Mouse (Mus musculus): ENCODE measurements at regions not wholly inside any gene's neighbourhood (a gene's known extent, or its start where the extent isn't known, plus 50 kb on each side); places are given as distances from the start of the nearest gene placed in this dataset.
"Not testable (repeated sequence)": the region's sequence is repeated elsewhere in the genome, so short reads cannot be mapped to it uniquely, and the experiment has no call there.

- Histone ChIP-seq H3K4me3 (no peak overlapping the region), H3K9me3 (no peaks in the 10 kb centered on the region), H3K27ac (no peak overlapping the region), H3K36me3 (no peaks in the 10 kb centered on the region), H3K4me1 (no peaks in the 10 kb centered on the region), H3K27me3 (ENCODE audit: insufficient read depth, poor library complexity, severe bottlenecking) (no peaks in the 10 kb centered on the region)
- WGBS, result 60% methylated on average over 2 of the region's 2 CpGs
- no peak for DNase-seq (ENCODE audit: low spot score)
These were observed 57.1 kb downstream of the Pou4f1 start for GRCm38 (mm10) chr14:104410730-104411129.

- 65% methylated on average over 6 of the region's 6 CpGs for WGBS
- no peaks in the 10 kb centered on the region for H3K4me1 ChIP-seq
- H3K4me3 ChIP-seq, result no peak overlapping the region
- no peaks in the 10 kb centered on the region for H3K36me3 ChIP-seq
- H3K27me3 ChIP-seq (ENCODE audit: insufficient read depth, poor library complexity, severe bottlenecking), result no peaks in the 10 kb centered on the region
- DNase-seq (ENCODE audit: low spot score), result no peak
- no peaks in the 10 kb centered on the region for H3K9me3 ChIP-seq
- no peak overlapping the region for H3K27ac ChIP-seq
These were observed 57.5 kb downstream of the Pou4f1 start for GRCm38 (mm10) chr14:104410292-104410691.

- Histone ChIP-seq H3K9me3 (no peaks in the 10 kb centered on the region), H3K27ac (no peak overlapping the region), H3K27me3 (ENCODE audit: insufficient read depth, poor library complexity, severe bottlenecking) (no peaks in the 10 kb centered on the region), H3K4me3 (no peak overlapping the region), H3K36me3 (no peaks in the 10 kb centered on the region), H3K4me1 (no peaks in the 10 kb centered on the region)
- WGBS, result 85% methylated on average over 3 of the region's 3 CpGs
- no peak for DNase-seq (ENCODE audit: low spot score)
These were observed 61.7 kb downstream of the Pou4f1 start for GRCm38 (mm10) chr14:104406062-104406461.

- Histone ChIP-seq H3K27ac (no peak overlapping the region), H3K36me3 (no peaks in the 10 kb centered on the region), H3K27me3 (ENCODE audit: insufficient read depth, poor library complexity, severe bottlenecking) (no peaks in the 10 kb centered on the region), H3K4me1 (no peaks in the 10 kb centered on the region), H3K9me3 (no peaks in the 10 kb centered on the region), H3K4me3 (no peak overlapping the region)
- DNase-seq (ENCODE audit: low spot score), result no peak
- WGBS, result 84% methylated on average over 8 of the region's 8 CpGs
These were observed 78.3 kb downstream of the Pou4f1 start for GRCm38 (mm10) chr14:104389297-104390071.

- H3K4me3 ChIP-seq, result no peak overlapping the region
- 77% methylated on average over 2 of the region's 2 CpGs for WGBS
- no peaks in the 10 kb centered on the region for H3K36me3 ChIP-seq
These were observed 78.9 kb downstream of the Pou4f1 start for GRCm38 (mm10) chr14:104388879-104389278.

GRCm38 (mm10) chr14:104380986-104381385 lies 86.8 kb downstream of the Pou4f1 start:
- no peak for DNase-seq (ENCODE audit: low spot score)
- 71% methylated on average over 5 of the region's 5 CpGs for WGBS
- H3K27me3 ChIP-seq (ENCODE audit: insufficient read depth, poor library complexity, severe bottlenecking), result no peaks in the 10 kb centered on the region
- H3K4me1 ChIP-seq, result no peaks in the 10 kb centered on the region
- H3K36me3 ChIP-seq, result no peaks in the 10 kb centered on the region
- H3K27ac ChIP-seq, result no peak overlapping the region
- no peaks in the 10 kb centered on the region for H3K9me3 ChIP-seq
- H3K4me3 ChIP-seq, result no peak overlapping the region

More at GRCm38 (mm10) chr14:104388879-104389278, 78.9 kb downstream of the Pou4f1 start:
- DNase-seq (ENCODE audit: low spot score), result no peak
- Histone ChIP-seq H3K9me3 (no peaks in the 10 kb centered on the region), H3K27ac (no peak overlapping the region), H3K27me3 (ENCODE audit: insufficient read depth, poor library complexity, severe bottlenecking) (no peaks in the 10 kb centered on the region), H3K4me1 (no peaks in the 10 kb centered on the region)

- no peaks in the 10 kb centered on the region for H3K36me3 ChIP-seq
- H3K27me3 ChIP-seq (ENCODE audit: insufficient read depth, poor library complexity, severe bottlenecking), result no peaks in the 10 kb centered on the region
- H3K4me3 ChIP-seq, result no peak overlapping the region
- no peaks in the 10 kb centered on the region for H3K4me1 ChIP-seq
- H3K27ac ChIP-seq, result no peak overlapping the region
- no peaks in the 10 kb centered on the region for H3K9me3 ChIP-seq
- 68% methylated on average over 7 of the region's 7 CpGs for WGBS
- DNase-seq (ENCODE audit: low spot score), result no peak
These were observed 95.0 kb downstream of the Pou4f1 start for GRCm38 (mm10) chr14:104372776-104373175.

- no peak for DNase-seq (ENCODE audit: low spot score)
- no peaks in the 10 kb centered on the region for H3K27me3 ChIP-seq (ENCODE audit: insufficient read depth, poor library complexity, severe bottlenecking)
- no peaks in the 10 kb centered on the region for H3K36me3 ChIP-seq
- H3K27ac ChIP-seq, result no peak overlapping the region
- no peaks in the 10 kb centered on the region for H3K9me3 ChIP-seq
- WGBS, result 78% methylated on average over 1 of the region's 1 CpGs
- H3K4me1 ChIP-seq, result no peaks in the 10 kb centered on the region
- H3K4me3 ChIP-seq, result no peak overlapping the region
These were observed 111.2 kb downstream of the Pou4f1 start for GRCm38 (mm10) chr14:104356636-104357035.

GRCm38 (mm10) chr14:104336783-104337182 lies 131.0 kb downstream of the Pou4f1 start:
- not testable (repeated sequence) for DNase-seq (ENCODE audit: low spot score); H3K27me3 ChIP-seq (ENCODE audit: insufficient read depth, poor library complexity, severe bottlenecking); H3K27ac ChIP-seq; H3K4me1 ChIP-seq; H3K4me3 ChIP-seq; H3K36me3 ChIP-seq; H3K9me3 ChIP-seq
- WGBS, result 92% methylated on average over 15 of the region's 15 CpGs

- H3K27ac ChIP-seq, result no peak overlapping the region
- 80% methylated on average over 10 of the region's 10 CpGs for WGBS
- H3K36me3 ChIP-seq, result no peaks in the 10 kb centered on the region
- no peaks in the 10 kb centered on the region for H3K9me3 ChIP-seq
- DNase-seq (ENCODE audit: low spot score), result no peak
- H3K4me3 ChIP-seq, result no peak overlapping the region
- no peaks in the 10 kb centered on the region for H3K4me1 ChIP-seq
- no peaks in the 10 kb centered on the region for H3K27me3 ChIP-seq (ENCODE audit: insufficient read depth, poor library complexity, severe bottlenecking)
These were observed 141.7 kb downstream of the Pou4f1 start for GRCm38 (mm10) chr14:104326089-104326488.

- no peak overlapping the region for H3K27ac ChIP-seq
- no peak for DNase-seq (ENCODE audit: low spot score)
- no peaks in the 10 kb centered on the region for H3K27me3 ChIP-seq (ENCODE audit: insufficient read depth, poor library complexity, severe bottlenecking)
- H3K4me3 ChIP-seq, result no peak overlapping the region
- H3K4me1 ChIP-seq, result no peaks in the 10 kb centered on the region
- no peaks in the 10 kb centered on the region for H3K36me3 ChIP-seq
- 76% methylated on average over 5 of the region's 5 CpGs for WGBS
- H3K9me3 ChIP-seq, result no peaks in the 10 kb centered on the region
These were observed 167.7 kb downstream of the Pou4f1 start for GRCm38 (mm10) chr14:104300141-104300540.

GRCm38 (mm10) chr14:104298312-104298711 lies 169.5 kb downstream of the Pou4f1 start:
- Histone ChIP-seq H3K9me3 (no peaks in the 10 kb centered on the region), H3K36me3 (no peaks in the 10 kb centered on the region), H3K27ac (no peak overlapping the region), H3K27me3 (ENCODE audit: insufficient read depth, poor library complexity, severe bottlenecking) (no peaks in the 10 kb centered on the region), H3K4me3 (no peak overlapping the region), H3K4me1 (no peaks in the 10 kb centered on the region)
- DNase-seq (ENCODE audit: low spot score), result no peak
- WGBS, result 80% methylated on average over 4 of the region's 4 CpGs

GRCm38 (mm10) chr14:104297316-104298311 lies 170.2 kb downstream of the Pou4f1 start:
- Histone ChIP-seq H3K27ac (no peak overlapping the region), H3K4me3 (no peak overlapping the region), H3K4me1 (no peaks in the 10 kb centered on the region), H3K9me3 (no peaks in the 10 kb centered on the region), H3K27me3 (ENCODE audit: insufficient read depth, poor library complexity, severe bottlenecking) (no peaks in the 10 kb centered on the region), H3K36me3 (no peaks in the 10 kb centered on the region)
- 71% methylated on average over 15 of the region's 15 CpGs for WGBS
- DNase-seq (ENCODE audit: low spot score), result no peak

Measured in heart, embryonic 10.5 days (tissue).